21 mouse cellular contexts compared by ENCODE assay signal in the genomic region with DNA sequence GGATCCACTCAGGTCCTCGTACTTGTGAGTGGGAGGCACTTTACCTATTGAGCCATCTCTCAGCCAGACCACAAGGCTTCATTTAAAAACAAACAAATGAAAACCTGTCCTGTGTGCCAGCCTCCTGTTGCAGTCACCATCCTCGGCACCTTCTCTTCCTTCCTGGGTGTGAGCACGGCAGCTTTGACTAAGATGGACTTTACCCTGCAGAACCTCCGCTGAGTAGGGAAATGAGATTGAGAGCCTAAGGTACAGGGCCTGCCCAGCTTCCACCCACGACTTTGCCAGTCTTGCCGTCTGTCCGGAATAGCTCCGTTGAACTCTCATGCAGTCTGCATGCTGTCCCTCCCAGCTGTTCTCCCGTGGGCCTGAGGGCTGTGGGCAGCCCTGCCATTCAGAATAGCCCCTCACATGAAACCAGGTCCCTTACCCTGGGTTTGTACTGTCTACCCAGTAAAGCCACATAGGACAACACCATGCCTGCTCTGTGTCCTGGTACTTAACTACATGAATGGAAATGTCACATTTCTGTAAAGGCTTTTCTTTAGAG. TPM values are rescaled to one million over a fixed set of nuclear protein-coding genes. Genes with fewer than 3 reads are reported as not detected.
DNase-seq lines count a peak whose midpoint lies in the region; ATAC-seq and TF ChIP-seq lines count a peak whose summit lies in the region.
"Had no signal": no experiment of that assay in that cellular context is flagged by ENCODE, and none has a peak within 500 bp of the region (broad histone marks: within the 10 kb centered on the region; RNA-seq: fewer than 3 reads in every experiment).

No protein-coding gene starts in this region.

- peak overlapping the region; percentile 96 for H3K27ac ChIP-seq in heart, adult 2 months
- H3K27ac ChIP-seq in heart, embryonic 10.5 days, result no peak overlapping the region
- no peak overlapping the region for H3K27ac ChIP-seq in MEL (ENCODE audit: control insufficient read depth, low read depth, low read length)
- H3K27ac ChIP-seq in forebrain, embryonic 13.5 days, result no peak overlapping the region
- H3K27ac ChIP-seq: embryonic facial prominence, embryonic 15.5 days; hindbrain, embryonic 12.5 days; liver, embryonic 14.5 days; macrophage; midbrain, embryonic 10.5 days; neural tube, embryonic 12.5 days had no signal

- no peak for TF ChIP-seq RAD21 in MEL (IDR thresholded peaks at IDR 0.05; ENCODE audit: low read depth, low read length)

- no peaks in the 10 kb centered on the region for H3K9me3 ChIP-seq in heart, embryonic 10.5 days
- no peaks in the 10 kb centered on the region for H3K9me3 ChIP-seq in MEL (replicated peaks; ENCODE audit: insufficient read depth, low read length)
- no peaks in the 10 kb centered on the region for H3K9me3 ChIP-seq in forebrain, embryonic 13.5 days (replicated peaks)
- H3K9me3 ChIP-seq: embryonic facial prominence, embryonic 15.5 days; G1E; hindbrain, embryonic 12.5 days; midbrain, embryonic 10.5 days; neural tube, embryonic 12.5 days had no signal

- H3ac ChIP-seq in myocyte (ENCODE audit: control insufficient read depth, insufficient read length), result no peak overlapping the region

- no peaks in the 10 kb centered on the region; the same call in 1 of the 2 replicates for H3K79me2 ChIP-seq in heart, adult 2 months (replicated peaks; ENCODE audit: control insufficient read depth, insufficient read depth, low read length)
- H3K79me2 ChIP-seq in MEL (ENCODE audit: control insufficient read depth, insufficient read depth, low read length, poor library complexity), result peaks cover 5% of the 10 kb centered on the region
- no peaks in the 10 kb centered on the region for H3K79me2 ChIP-seq in myocyte (ENCODE audit: control insufficient read depth, insufficient read depth)

- no peak for ATAC-seq in forebrain, embryonic 13.5 days
- ATAC-seq: forebrain, postnatal 0 days had no signal

- peak overlapping the region; percentile 38 for H3K4me2 ChIP-seq in myocyte (ENCODE audit: low read depth)
- no peak overlapping the region for H3K4me2 ChIP-seq in forebrain, embryonic 13.5 days
- H3K4me2 ChIP-seq: embryonic facial prominence, embryonic 15.5 days; hindbrain, embryonic 12.5 days; neural tube, embryonic 12.5 days had no signal

- no peak for TF ChIP-seq CTCF in heart, adult 2 months (IDR thresholded peaks at IDR 0.05)
- TF ChIP-seq CTCF in MEL (IDR thresholded peaks at IDR 0.05 in 2 of 3, conservative IDR thresholded peaks at IDR 0.05 in 1 of 3; ENCODE audit: control insufficient read depth in 1 of 3, insufficient read depth in 1 of 3, low read depth in 2 of 3, low read length in 3 of 3, poor library complexity in 1 of 3, severe bottlenecking in 1 of 3), result no peak

- no peaks in the 10 kb centered on the region for H3K27me3 ChIP-seq in heart, adult 2 months (ENCODE audit: control insufficient read depth, insufficient read depth, low read length)
- H3K27me3 ChIP-seq in heart, embryonic 10.5 days (ENCODE audit: insufficient read depth, poor library complexity, severe bottlenecking), result no peaks in the 10 kb centered on the region
- no peaks in the 10 kb centered on the region for H3K27me3 ChIP-seq in MEL (ENCODE audit: control insufficient read depth in 1 of 2, insufficient read depth in 2 of 2, low read length in 2 of 2)
- no peaks in the 10 kb centered on the region for H3K27me3 ChIP-seq in myocyte (ENCODE audit: control insufficient read depth, insufficient read depth, insufficient read length)
- H3K27me3 ChIP-seq in forebrain, embryonic 13.5 days, result no peaks in the 10 kb centered on the region
- H3K27me3 ChIP-seq: embryonic facial prominence, embryonic 15.5 days; hindbrain, embryonic 12.5 days; neural tube, embryonic 12.5 days had no signal

- H3K9ac ChIP-seq in heart, adult 2 months (ENCODE audit: low read depth, low read length), result no peak overlapping the region
- H3K9ac ChIP-seq in MEL (ENCODE audit: control insufficient read depth, low read depth, low read length, poor library complexity, severe bottlenecking), result no peak overlapping the region
- no peak overlapping the region for H3K9ac ChIP-seq in forebrain, embryonic 13.5 days
- H3K9ac ChIP-seq: embryonic facial prominence, embryonic 15.5 days; forebrain, postnatal 0 days; hindbrain, embryonic 12.5 days; liver, embryonic 14.5 days; neural tube, embryonic 12.5 days had no signal

- intact Hi-C loops in heart, adult 2 months (cut with DNase I), result no loop called here

- no peak for TF ChIP-seq POLR2A in heart, adult 2 months (IDR thresholded peaks at IDR 0.05; ENCODE audit: insufficient read depth, low read depth, low read length)
- no peak for TF ChIP-seq POLR2A in MEL (IDR thresholded peaks at IDR 0.05; ENCODE audit: control insufficient read depth in 1 of 2, insufficient read depth in 1 of 2, low read depth in 1 of 2, low read length in 2 of 2, poor library complexity in 1 of 2)
- TF ChIP-seq POLR2A in myocyte (IDR thresholded peaks at IDR 0.05; ENCODE audit: insufficient read length, low read depth), result no peak

- no peak for TF ChIP-seq EP300 in heart, adult 2 months (IDR thresholded peaks at IDR 0.05; ENCODE audit: insufficient read depth, low read depth, low read length)
- TF ChIP-seq EP300 in MEL (IDR thresholded peaks at IDR 0.05; ENCODE audit: low read depth in 1 of 2, low read length in 2 of 2), result no peak

- peaks cover 4% of the 10 kb centered on the region; the same call in 1 of the 2 replicates for H3K36me3 ChIP-seq in heart, adult 2 months (ENCODE audit: control insufficient read depth, insufficient read depth, low read length)
- peaks cover 33% of the 10 kb centered on the region for H3K36me3 ChIP-seq in heart, embryonic 10.5 days
- H3K36me3 ChIP-seq in MEL (ENCODE audit: control insufficient read depth in 1 of 2, insufficient read depth in 2 of 2, low read length in 2 of 2) (peaks cover 3 to 6% of the 10 kb centered on the region in 2 experiments; a peak in 2 of 4 replicates), myocyte (ENCODE audit: control insufficient read depth, insufficient read depth) (no peaks in the 10 kb centered on the region)
- H3K36me3 ChIP-seq in forebrain, embryonic 13.5 days (ENCODE audit: poor library complexity, severe bottlenecking), result peaks cover 17% of the 10 kb centered on the region

- H3K4me3 ChIP-seq in heart, adult 2 months, result no peak overlapping the region
- H3K4me3 ChIP-seq in heart, embryonic 10.5 days, result no peak overlapping the region
- H3K4me3 ChIP-seq in MEL (ENCODE audit: control insufficient read depth in 1 of 2, insufficient read depth in 1 of 2, low read depth in 2 of 2, low read length in 2 of 2), result no peak overlapping the region
- no peak overlapping the region for H3K4me3 ChIP-seq in myocyte
- no peak overlapping the region for H3K4me3 ChIP-seq in forebrain, embryonic 13.5 days
- H3K4me3 ChIP-seq: embryonic facial prominence, embryonic 15.5 days; hindbrain, embryonic 12.5 days; midbrain, embryonic 10.5 days; neural tube, embryonic 12.5 days had no signal

- 56% methylated on average over 9 of the region's 9 CpGs for WGBS in heart, adult 2 months
- WGBS in heart, embryonic 10.5 days, result 75% methylated on average over 9 of the region's 9 CpGs
- WGBS in forebrain, embryonic 13.5 days, result 88% methylated on average over 9 of the region's 9 CpGs

- peaks cover 7% of the 10 kb centered on the region for H3K4me1 ChIP-seq in heart, adult 2 months (ENCODE audit: control insufficient read depth, insufficient read depth, low read length)
- H3K4me1 ChIP-seq in heart, embryonic 10.5 days, result peaks cover 30% of the 10 kb centered on the region
- peaks cover 0 to 9% of the 10 kb centered on the region in 2 experiments; a peak in 3 of 4 replicates for H3K4me1 ChIP-seq in MEL (ENCODE audit: control insufficient read depth in 1 of 2, insufficient read depth in 2 of 2, low read length in 2 of 2)
- peaks cover 13% of the 10 kb centered on the region for H3K4me1 ChIP-seq in forebrain, embryonic 13.5 days

- no peak for DNase-seq in heart, adult 2 months
- no peak for DNase-seq in heart, embryonic 10.5 days (ENCODE audit: low spot score)
- no peak for DNase-seq in MEL (ENCODE audit: low read depth, low spot score)
- peak; percentile 72 for DNase-seq in kidney, adult 9 months
- no peak for DNase-seq in spleen, adult 18-20 months
- no peak for DNase-seq in gastrocnemius, postnatal 4 days (ENCODE audit: low spot score in 2 of 2)
- DNase-seq: adrenal gland, postnatal 14 days; cerebellum, adult 11-12 months; cerebellum, postnatal 36 days; forebrain, postnatal 0 days; heart, postnatal 14 days; thymus, adult 2 months had no signal

RNA-seq across cellular contexts. Expression of a gene that starts 5.5 kb away (rescaled TPM):
- 100 to 1,000 TPM; 110 to 118 TPM for total RNA-seq in heart, adult 2 months (2021)
- polyA plus RNA-seq in heart, adult 2 months (2012; rRNA removed), result 83.8 and 99.1 TPM in 2 replicates
- 15.2 and 17.7 TPM in 2 replicates for polyA plus RNA-seq in heart, embryonic 10.5 days (2016; fragmentation: Nextera tagmentation; extraction: Ambion mirVana)
- total RNA-seq in MEL (2012; rRNA removed), result 5.8 and 7.2 TPM in 2 replicates
- 10 to 100 TPM in 1 of 2 experiments, not detected in 1; 13.2 TPM for polyA plus RNA-seq in MEL (2012; ENCODE audit: insufficient read depth in 1 of 2, insufficient read length in 2 of 2, low read depth in 1 of 2, low replicate concordance in 2 of 2, missing spikeins in 1 of 2)
- 23.1 TPM for polyA plus RNA-seq in myocyte (2012; fragmentation: generic; extraction: Trizol)
- polyA plus RNA-seq in forebrain, embryonic 13.5 days (2015; fragmentation: Nextera tagmentation; extraction: Ambion mirVana), result 11.0 and 11.1 TPM in 2 replicates
- total RNA-seq in gastrocnemius, postnatal 4 days (2021), result 10 to 100 TPM; 66.5 to 68.1 TPM

RNA-seq across cellular contexts. Expression of a gene that starts 33.7 kb away (rescaled TPM):
- 1 to 10 TPM; 3.9 to 5.5 TPM for total RNA-seq in heart, adult 2 months (2021)
- polyA plus RNA-seq in heart, adult 2 months (2012; rRNA removed), result 7.2 and 7.8 TPM in 2 replicates
- polyA plus RNA-seq in heart, embryonic 10.5 days (2016; fragmentation: Nextera tagmentation; extraction: Ambion mirVana), result 0.20 and 2.7 TPM in 2 replicates
- total RNA-seq in MEL (2012; rRNA removed), result 0.08 TPM in 1 of 2 replicates, not detected in the other
- polyA plus RNA-seq in MEL (2012; ENCODE audit: insufficient read depth in 1 of 2, insufficient read length in 2 of 2, low read depth in 1 of 2, low replicate concordance in 2 of 2, missing spikeins in 1 of 2) (under 1 TPM in 1 of 2 experiments, not detected in 1; 0.84 TPM), myocyte (2012; fragmentation: generic; extraction: Trizol) (14.3 TPM)
- polyA plus RNA-seq in forebrain, embryonic 13.5 days (2015; fragmentation: Nextera tagmentation; extraction: Ambion mirVana), result 0.14 and 0.37 TPM in 2 replicates
- total RNA-seq in gastrocnemius, postnatal 4 days (2021), result 1 to 10 TPM; 2.2 to 3.8 TPM
- total RNA-seq: forebrain, postnatal 0 days had no signal

RNA-seq across cellular contexts. Expression of a gene that starts 46.3 kb away (rescaled TPM):
- total RNA-seq in heart, adult 2 months (2021), result not detected
- not detected in 2 replicates for polyA plus RNA-seq in heart, adult 2 months (2012; rRNA removed)
- 1.9 and 3.4 TPM in 2 replicates for polyA plus RNA-seq in heart, embryonic 10.5 days (2016; fragmentation: Nextera tagmentation; extraction: Ambion mirVana)
- not detected in 2 replicates for total RNA-seq in MEL (2012; rRNA removed)
- under 1 TPM in 1 of 2 experiments, not detected in 1; 0.06 TPM for polyA plus RNA-seq in MEL (2012; ENCODE audit: insufficient read depth in 1 of 2, insufficient read length in 2 of 2, low read depth in 1 of 2, low replicate concordance in 2 of 2, missing spikeins in 1 of 2)
- not detected for polyA plus RNA-seq in myocyte (2012; fragmentation: generic; extraction: Trizol)
- 13.3 and 15.3 TPM in 2 replicates for polyA plus RNA-seq in forebrain, embryonic 13.5 days (2015; fragmentation: Nextera tagmentation; extraction: Ambion mirVana)
- total RNA-seq in gastrocnemius, postnatal 4 days (2021), result under 1 TPM; 0.59 to 0.78 TPM
- total RNA-seq: G1E; heart, postnatal 14 days had no signal
- polyA plus RNA-seq: G1E, macrophage had no signal

RNA-seq across cellular contexts. Expression of a gene that starts 55.9 kb away (rescaled TPM):
- 100 to 1,000 TPM; 148 to 159 TPM for total RNA-seq in heart, adult 2 months (2021)
- polyA plus RNA-seq in heart, adult 2 months (2012; rRNA removed), result 132 and 216 TPM in 2 replicates
- 250 and 267 TPM in 2 replicates for polyA plus RNA-seq in heart, embryonic 10.5 days (2016; fragmentation: Nextera tagmentation; extraction: Ambion mirVana)
- total RNA-seq in MEL (2012; rRNA removed), result 91.8 and 109 TPM in 2 replicates
- polyA plus RNA-seq in MEL (2012; ENCODE audit: insufficient read depth in 1 of 2, insufficient read length in 2 of 2, low read depth in 1 of 2, low replicate concordance in 2 of 2, missing spikeins in 1 of 2) (100 to 1,000 TPM in 1 of 2 experiments, not detected in 1; 128 TPM), myocyte (2012; fragmentation: generic; extraction: Trizol) (238 TPM)
- 465 and 467 TPM in 2 replicates for polyA plus RNA-seq in forebrain, embryonic 13.5 days (2015; fragmentation: Nextera tagmentation; extraction: Ambion mirVana)
- 100 to 1,000 TPM; 173 to 200 TPM for total RNA-seq in gastrocnemius, postnatal 4 days (2021)
